ENCODE assay signal across 34 mouse cellular contexts in the genomic region with DNA sequence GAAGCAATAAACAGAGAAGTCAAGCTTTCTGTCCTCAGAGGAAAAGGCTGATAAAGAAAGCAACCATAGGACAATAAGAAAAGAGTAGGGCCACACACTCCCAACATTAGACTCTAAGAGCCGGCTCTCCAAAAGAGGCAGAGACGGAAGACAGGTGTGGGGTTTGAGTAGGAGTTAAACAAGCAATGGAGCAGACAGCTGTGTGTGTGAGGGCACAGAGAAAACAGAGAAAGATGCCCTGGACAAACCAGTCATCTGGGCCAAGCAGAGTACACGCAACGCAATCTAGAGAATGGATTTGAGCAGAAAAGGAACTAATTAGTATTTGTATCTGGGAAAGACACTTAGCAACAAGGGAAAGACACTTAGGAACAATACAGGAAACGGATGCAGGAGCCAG.
"Had no signal": no experiment of that assay in that cellular context is flagged by ENCODE, and none has a peak within 500 bp of the region (broad histone marks: within the 10 kb centered on the region; RNA-seq: fewer than 3 reads in every experiment).

No protein-coding gene starts in this region.

- H3K27me3 ChIP-seq: heart, embryonic 12.5 days; heart, embryonic 15.5 days; hindbrain, embryonic 12.5 days; hindbrain, embryonic 13.5 days; hindbrain, embryonic 15.5 days; intestine, embryonic 15.5 days; kidney, embryonic 15.5 days had no signal

- H3K27ac ChIP-seq: heart, embryonic 10.5 days; heart, embryonic 15.5 days; hindbrain, embryonic 10.5 days; hindbrain, embryonic 12.5 days; hindbrain, embryonic 13.5 days; hindbrain, embryonic 15.5 days; hindbrain, postnatal 0 days; intestine, embryonic 15.5 days; kidney, embryonic 15.5 days; kidney, postnatal 0 days; layer of hippocampus, adult 2 months; left cerebral cortex, adult 2 months had no signal

- H3K4me1 ChIP-seq: hindbrain, embryonic 10.5 days; hindbrain, embryonic 12.5 days; hindbrain, embryonic 13.5 days; hindbrain, embryonic 15.5 days; intestine, embryonic 15.5 days; kidney, embryonic 15.5 days had no signal

- ATAC-seq: hindbrain, embryonic 16.5 days; hindbrain, postnatal 0 days; inflammation-experienced regulatory T-cells, adult 6 months; intestine, embryonic 15.5 days; intestine, embryonic 16.5 days; intestine, postnatal 0 days had no signal

- H3K36me3 ChIP-seq: heart, embryonic 12.5 days; heart, embryonic 15.5 days; hindbrain, embryonic 10.5 days; hindbrain, embryonic 12.5 days; hindbrain, embryonic 13.5 days; hindbrain, embryonic 15.5 days; intestine, embryonic 15.5 days had no signal

- H3K9ac ChIP-seq: heart, embryonic 12.5 days; heart, embryonic 15.5 days; hindbrain, embryonic 12.5 days; hindbrain, embryonic 13.5 days; hindbrain, embryonic 15.5 days; intestine, embryonic 15.5 days; kidney, embryonic 15.5 days had no signal

- H3K4me2 ChIP-seq: heart, embryonic 11.5 days; heart, embryonic 12.5 days; heart, embryonic 15.5 days; hindbrain, embryonic 12.5 days; hindbrain, embryonic 13.5 days; hindbrain, embryonic 15.5 days; intestine, embryonic 15.5 days; kidney, embryonic 15.5 days had no signal

- H3K9me3 ChIP-seq: heart, embryonic 10.5 days; heart, embryonic 12.5 days; heart, embryonic 15.5 days; hindbrain, embryonic 10.5 days; hindbrain, embryonic 12.5 days; hindbrain, embryonic 13.5 days; hindbrain, embryonic 15.5 days; intestine, embryonic 15.5 days; kidney, embryonic 15.5 days had no signal

- H3K4me3 ChIP-seq: heart, embryonic 10.5 days; heart, embryonic 12.5 days; heart, embryonic 15.5 days; hindbrain, embryonic 10.5 days; hindbrain, embryonic 12.5 days; hindbrain, embryonic 13.5 days; hindbrain, embryonic 15.5 days; intestine, embryonic 15.5 days; kidney, embryonic 15.5 days; layer of hippocampus, adult 2 months; left cerebral cortex, adult 2 months had no signal

- DNase-seq: heart, postnatal 10 days; heart, postnatal 14 days; heart, postnatal 36 days; heart, postnatal 4 days; kidney, adult 11 months; kidney, adult 18-20 months; kidney, adult 2 months; kidney, adult 8-10 months; kidney, adult 9 months; kidney, postnatal 10 days; kidney, postnatal 14 days; kidney, postnatal 25 days; kidney, postnatal 36 days; kidney, postnatal 4 days; layer of hippocampus, adult 9-11 months; layer of hippocampus, postnatal 36 days had no signal
